Mouse (Mus musculus): ENCODE measurements at regions not wholly inside any gene's neighbourhood (a gene's known extent, or its start where the extent isn't known, plus 50 kb on each side); places are given as distances from the start of the nearest gene placed in this dataset.

DNA sequence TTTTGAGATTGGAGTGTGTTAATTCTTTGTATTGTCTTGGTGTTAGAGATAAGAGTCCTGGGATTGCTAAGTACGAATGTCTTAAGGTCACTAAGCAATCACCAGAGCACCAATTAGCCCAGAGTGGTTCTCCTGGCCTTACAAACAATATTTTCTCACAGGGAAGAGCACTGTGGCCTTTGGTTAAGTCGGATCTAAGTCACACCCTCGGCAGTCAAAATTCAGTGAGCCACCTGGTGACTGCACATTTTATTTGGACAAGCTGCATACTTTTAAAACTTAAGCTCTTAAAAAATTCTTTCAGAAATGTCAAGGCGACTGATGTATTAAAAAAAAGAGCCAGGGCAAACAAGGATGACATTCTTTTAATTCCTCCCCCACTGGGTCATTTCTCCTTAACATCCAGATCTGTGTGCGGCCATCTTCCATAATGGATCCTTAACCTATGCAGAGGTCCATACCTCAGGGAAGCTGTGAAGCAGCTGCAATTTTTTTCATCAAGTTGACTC is 60.9 kb upstream of the Foxa2 start:
- no peaks in the 10 kb centered on the region for H3K27me3 ChIP-seq (ENCODE audit: control insufficient read depth, insufficient read depth, low read length)
- no peak overlapping the region for H3K4me2 ChIP-seq (replicated peaks; ENCODE audit: low read depth)
- H3K36me3 ChIP-seq (ENCODE audit: control insufficient read depth, insufficient read depth, low read length) = no peaks in the 10 kb centered on the region
- WGBS = 32% methylated on average over 5 of the region's 5 CpGs
- no peaks in the 10 kb centered on the region for H3K4me1 ChIP-seq (replicated peaks; ENCODE audit: control insufficient read depth, insufficient read depth)
- ATAC-seq (ENCODE audit: low FRiP score, low TSS enrichment) (no peak), DNase-seq (ENCODE audit: low spot score) (no peak)
- no peak overlapping the region for H3K27ac ChIP-seq (replicated peaks)
- no peak for TF ChIP-seq EP300 (optimal IDR thresholded peaks at IDR 0.05)
- TF ChIP-seq CTCF (IDR thresholded peaks at IDR 0.05; ENCODE audit: low read depth) = no peak
- no peak overlapping the region for H3K4me3 ChIP-seq (ENCODE audit: low read depth, low read length)
- no peak overlapping the region for H3K9ac ChIP-seq (ENCODE audit: low read length)
- H3K9me3 ChIP-seq (ENCODE audit: control insufficient read depth, low read length) = no peaks in the 10 kb centered on the region

GRCm38 (mm10) chr2:148110149-148110548 is 63.4 kb upstream of the Foxa2 start:
- Histone ChIP-seq H3K9me3 (ENCODE audit: control insufficient read depth, low read length) (no peaks in the 10 kb centered on the region), H3K36me3 (ENCODE audit: control insufficient read depth, insufficient read depth, low read length) (no peaks in the 10 kb centered on the region), H3K27me3 (ENCODE audit: control insufficient read depth, insufficient read depth, low read length) (no peaks in the 10 kb centered on the region), H3K27ac (replicated peaks) (no peak overlapping the region), H3K9ac (ENCODE audit: low read length) (no peak overlapping the region), H3K4me1 (replicated peaks; ENCODE audit: control insufficient read depth, insufficient read depth) (no peaks in the 10 kb centered on the region), H3K4me2 (replicated peaks; ENCODE audit: low read depth) (no peak overlapping the region), H3K4me3 (ENCODE audit: low read depth, low read length) (no peak overlapping the region)
- TF ChIP-seq CTCF (IDR thresholded peaks at IDR 0.05; ENCODE audit: low read depth) = peak; percentile 73
- no peak for TF ChIP-seq EP300 (optimal IDR thresholded peaks at IDR 0.05)
- ATAC-seq (ENCODE audit: low FRiP score, low TSS enrichment) = no peak
- WGBS = 58% methylated on average over 2 of the region's 2 CpGs
- DNase-seq (ENCODE audit: low spot score) = peak; percentile 21

DNA sequence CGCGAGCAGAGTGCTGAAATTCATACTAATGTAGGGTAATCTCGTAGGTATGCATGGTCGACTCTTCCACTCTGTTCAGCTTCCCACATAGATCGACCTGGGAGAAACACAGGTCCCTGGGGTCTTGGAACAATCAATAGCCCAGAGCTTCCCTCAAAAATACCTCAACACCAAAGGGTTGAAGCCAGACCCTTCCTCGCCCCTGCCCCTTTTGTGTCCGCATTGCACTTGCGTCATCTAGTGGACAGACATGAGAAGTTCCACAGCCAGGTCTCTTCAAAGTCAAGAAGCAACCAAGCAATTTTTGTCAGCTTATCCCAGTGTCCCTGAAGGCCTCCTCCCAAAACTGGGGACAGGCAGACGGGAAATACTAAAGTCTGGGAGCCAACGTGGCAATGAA is 65.1 kb upstream of the Foxa2 start:
- ATAC-seq (ENCODE audit: low FRiP score, low TSS enrichment) (no peak), DNase-seq (ENCODE audit: low spot score) (no peak)
- no peaks in the 10 kb centered on the region for H3K36me3 ChIP-seq (ENCODE audit: control insufficient read depth, insufficient read depth, low read length)
- TF ChIP-seq EP300 (optimal IDR thresholded peaks at IDR 0.05) = no peak
- peak; percentile 83 for TF ChIP-seq CTCF (IDR thresholded peaks at IDR 0.05; ENCODE audit: low read depth)
- no peaks in the 10 kb centered on the region for H3K9me3 ChIP-seq (ENCODE audit: control insufficient read depth, low read length)
- no peak overlapping the region for H3K4me2 ChIP-seq (replicated peaks; ENCODE audit: low read depth)
- no peaks in the 10 kb centered on the region for H3K4me1 ChIP-seq (replicated peaks; ENCODE audit: control insufficient read depth, insufficient read depth)
- H3K4me3 ChIP-seq (ENCODE audit: low read depth, low read length) = no peak overlapping the region
- no peaks in the 10 kb centered on the region for H3K27me3 ChIP-seq (ENCODE audit: control insufficient read depth, insufficient read depth, low read length)
- H3K9ac ChIP-seq (ENCODE audit: low read length) = no peak overlapping the region
- no peak overlapping the region for H3K27ac ChIP-seq (replicated peaks)
- WGBS = 20% methylated on average over 10 of the region's 10 CpGs

DNA sequence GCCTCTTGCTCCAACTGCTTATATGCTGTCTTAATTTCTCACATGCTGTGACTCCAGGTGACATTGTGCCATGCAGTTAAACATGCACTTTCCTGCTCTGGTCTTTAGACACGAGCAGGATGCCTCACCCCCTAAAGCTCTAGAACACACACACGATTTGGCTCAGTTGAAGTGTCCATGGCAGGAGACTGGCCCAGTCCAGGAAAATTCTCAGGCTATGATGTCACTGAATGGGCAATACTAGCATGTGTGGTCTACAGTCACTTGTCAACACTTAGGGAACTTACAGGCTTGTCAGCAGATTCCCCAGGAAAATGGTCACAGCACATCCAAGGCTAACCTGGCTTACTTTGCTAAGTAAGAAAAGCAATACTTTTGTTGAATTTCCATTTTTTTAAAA is 66.4 kb upstream of the Foxa2 start:
- Histone ChIP-seq H3K27me3 (ENCODE audit: control insufficient read depth, insufficient read depth, low read length) (no peaks in the 10 kb centered on the region), H3K9me3 (ENCODE audit: control insufficient read depth, low read length) (no peaks in the 10 kb centered on the region), H3K36me3 (ENCODE audit: control insufficient read depth, insufficient read depth, low read length) (no peaks in the 10 kb centered on the region), H3K27ac (replicated peaks) (no peak overlapping the region), H3K4me1 (replicated peaks; ENCODE audit: control insufficient read depth, insufficient read depth) (no peaks in the 10 kb centered on the region), H3K4me3 (ENCODE audit: low read depth, low read length) (no peak overlapping the region), H3K9ac (ENCODE audit: low read length) (no peak overlapping the region), H3K4me2 (replicated peaks; ENCODE audit: low read depth) (no peak overlapping the region)
- 26% methylated on average over 2 of the region's 2 CpGs for WGBS
- DNase-seq (ENCODE audit: low spot score) (no peak), ATAC-seq (ENCODE audit: low FRiP score, low TSS enrichment) (no peak)
- TF ChIP-seq EP300 (optimal IDR thresholded peaks at IDR 0.05) = no peak
- TF ChIP-seq CTCF (IDR thresholded peaks at IDR 0.05; ENCODE audit: low read depth) = no peak

DNA sequence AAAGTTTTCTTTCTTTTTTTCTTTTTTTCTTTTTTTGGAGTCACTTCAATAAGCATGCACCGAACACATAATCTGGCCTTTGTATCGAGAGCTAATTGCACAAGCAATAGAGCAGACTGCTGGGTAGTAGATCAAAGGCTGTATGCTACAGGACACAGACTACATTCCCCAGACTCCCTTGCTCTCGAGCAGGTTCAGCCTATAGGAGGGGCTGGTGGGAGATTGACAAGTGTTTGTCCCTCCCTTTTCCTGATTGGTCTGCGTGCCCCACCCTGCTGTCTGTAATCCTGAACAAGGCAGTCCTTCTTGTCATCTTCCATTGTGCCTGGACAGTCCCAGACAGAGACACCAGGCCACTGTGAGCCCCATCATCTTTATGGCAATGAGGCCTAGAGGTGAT is 67.8 kb upstream of the Foxa2 start:
- TF ChIP-seq CTCF (IDR thresholded peaks at IDR 0.05; ENCODE audit: low read depth) = no peak
- TF ChIP-seq EP300 (optimal IDR thresholded peaks at IDR 0.05) = no peak
- peak; percentile 24 for DNase-seq (ENCODE audit: low spot score)
- no peaks in the 10 kb centered on the region for H3K36me3 ChIP-seq (ENCODE audit: control insufficient read depth, insufficient read depth, low read length)
- H3K4me1 ChIP-seq (replicated peaks; ENCODE audit: control insufficient read depth, insufficient read depth) = no peaks in the 10 kb centered on the region
- H3K27me3 ChIP-seq (ENCODE audit: control insufficient read depth, insufficient read depth, low read length) = no peaks in the 10 kb centered on the region
- no peaks in the 10 kb centered on the region for H3K9me3 ChIP-seq (ENCODE audit: control insufficient read depth, low read length)
- no peak overlapping the region for H3K4me2 ChIP-seq (replicated peaks; ENCODE audit: low read depth)
- WGBS = 26% methylated on average over 4 of the region's 4 CpGs
- ATAC-seq (ENCODE audit: low FRiP score, low TSS enrichment) = peak; percentile 47; the same call in 1 of the 2 replicates
- H3K4me3 ChIP-seq (ENCODE audit: low read depth, low read length) = no peak overlapping the region
- H3K9ac ChIP-seq (ENCODE audit: low read length) = no peak overlapping the region
- no peak overlapping the region for H3K27ac ChIP-seq (replicated peaks)

GRCm38 (mm10) chr2:148116033-148116790 is 69.4 kb upstream of the Foxa2 start:
- TF ChIP-seq CTCF (IDR thresholded peaks at IDR 0.05; ENCODE audit: low read depth) (no peak), EP300 (optimal IDR thresholded peaks at IDR 0.05) (no peak)
- DNase-seq (ENCODE audit: low spot score) (no peak), ATAC-seq (ENCODE audit: low FRiP score, low TSS enrichment) (no peak)
- 70% methylated on average over 3 of the region's 3 CpGs for WGBS
- Histone ChIP-seq H3K4me3 (ENCODE audit: low read depth, low read length) (no peak overlapping the region), H3K27me3 (ENCODE audit: control insufficient read depth, insufficient read depth, low read length) (no peaks in the 10 kb centered on the region), H3K4me2 (replicated peaks; ENCODE audit: low read depth) (no peak overlapping the region), H3K4me1 (replicated peaks; ENCODE audit: control insufficient read depth, insufficient read depth) (no peaks in the 10 kb centered on the region), H3K27ac (replicated peaks) (no peak overlapping the region), H3K9ac (ENCODE audit: low read length) (no peak overlapping the region), H3K9me3 (ENCODE audit: control insufficient read depth, low read length) (no peaks in the 10 kb centered on the region), H3K36me3 (ENCODE audit: control insufficient read depth, insufficient read depth, low read length) (no peaks in the 10 kb centered on the region)

Measured in stomach, postnatal 0 days (tissue).